Mouse (Mus musculus): ENCODE measurements around the gene Adssl1.

DNA sequence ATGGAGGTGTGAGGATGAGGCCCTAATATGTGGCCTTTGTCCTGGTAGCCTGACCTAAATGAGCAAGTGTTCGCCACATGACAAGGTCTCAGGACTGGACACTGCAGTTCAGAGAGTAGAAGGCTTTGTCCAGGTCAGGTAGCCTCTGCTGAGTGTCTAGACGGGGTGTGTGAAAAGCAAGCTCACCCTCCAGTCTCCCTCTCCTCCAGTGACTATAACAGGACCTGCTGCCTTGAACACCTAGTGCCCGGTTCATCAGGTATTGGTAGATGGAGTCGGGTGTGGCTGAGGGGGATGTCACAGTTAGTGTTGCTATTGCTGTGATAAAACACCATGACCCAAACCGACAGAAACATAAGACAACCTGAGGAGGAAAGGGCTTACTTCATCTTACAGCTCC is 28.6 kb upstream of the Adssl1 start:
- TF ChIP-seq RCOR1 (IDR thresholded peaks at IDR 0.05; ENCODE audit: low read depth, low read length), result no peak
- no peak for TF ChIP-seq POLR2A (IDR thresholded peaks at IDR 0.05; ENCODE audit: control insufficient read depth in 1 of 2, insufficient read depth in 1 of 2, low read depth in 1 of 2, low read length in 2 of 2, poor library complexity in 1 of 2)
- no peak for TF ChIP-seq EP300 (IDR thresholded peaks at IDR 0.05; ENCODE audit: low read depth in 1 of 2, low read length in 2 of 2)
- no peak for TF ChIP-seq SIN3A (IDR thresholded peaks at IDR 0.05; ENCODE audit: low read length)
- no peak for TF ChIP-seq TBP (IDR thresholded peaks at IDR 0.05; ENCODE audit: low read depth, low read length)
- TF ChIP-seq ZMIZ1 (IDR thresholded peaks at IDR 0.05; ENCODE audit: low read depth, low read length), result no peak
- no peak for TF ChIP-seq CTCF (IDR thresholded peaks at IDR 0.05 in 2 of 3, conservative IDR thresholded peaks at IDR 0.05 in 1 of 3; ENCODE audit: control insufficient read depth in 1 of 3, insufficient read depth in 1 of 3, low read depth in 2 of 3, low read length in 3 of 3, poor library complexity in 1 of 3, severe bottlenecking in 1 of 3)
- TF ChIP-seq ETS1 (IDR thresholded peaks at IDR 0.05; ENCODE audit: low read depth, low read length), result no peak
- no peak for TF ChIP-seq GATA1 (IDR thresholded peaks at IDR 0.05; ENCODE audit: low read depth, low read length)
- TF ChIP-seq USF1 (IDR thresholded peaks at IDR 0.05; ENCODE audit: low read depth, low read length), result no peak
- no peak for TF ChIP-seq UBTF (IDR thresholded peaks at IDR 0.05; ENCODE audit: borderline replicate concordance, insufficient read depth, low read depth, low read length)
- no peak for TF ChIP-seq MYB (IDR thresholded peaks at IDR 0.05; ENCODE audit: low read depth, low read length)
- TF ChIP-seq SMC3 (IDR thresholded peaks at IDR 0.05; ENCODE audit: low read depth, low read length), result no peak
- no peak for TF ChIP-seq RAD21 (IDR thresholded peaks at IDR 0.05; ENCODE audit: low read depth, low read length)
